Mouse (Mus musculus): ENCODE results near the gene Mtcl1.

DNA sequence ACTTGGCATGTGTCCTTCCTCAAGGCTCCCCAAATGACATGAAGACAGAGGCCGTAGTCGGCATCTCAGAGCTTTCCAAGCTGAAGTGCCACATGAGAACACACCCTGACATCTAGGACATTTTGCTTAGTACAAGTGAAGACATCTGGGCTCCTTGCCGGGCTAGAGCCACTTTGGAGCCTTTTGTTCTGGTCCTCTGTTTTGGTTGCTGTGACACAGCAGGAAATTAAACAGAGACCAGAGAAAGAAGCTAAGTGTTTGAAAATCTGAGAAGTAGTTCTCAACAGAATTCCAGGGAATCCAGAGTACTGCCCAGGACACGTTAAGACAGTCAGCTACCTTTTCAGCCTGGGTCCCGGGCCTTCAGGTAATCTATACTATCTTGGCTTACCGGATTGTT lies 68.2 kb downstream of the Mtcl1 start:
- TF ChIP-seq GATA1 (IDR thresholded peaks at IDR 0.05; ENCODE audit: borderline replicate concordance, low read length) (no peak), FLI1 (IDR thresholded peaks at IDR 0.05; ENCODE audit: low read length) (no peak)
